Mouse (Mus musculus): ENCODE measurements around the gene Gm10912. TPM values are rescaled to one million over a fixed set of nuclear protein-coding genes. Genes with fewer than 3 reads are reported as not detected.

The Gm10912 gene
- polyA plus RNA-seq, 1 experiment = 0.07 TPM

GRCm38 (mm10) chr2:104114898-104115297, 49.3 kb downstream of the Gm10912 start:
- peaks cover 29% of the 10 kb centered on the region for H3K4me1 ChIP-seq
- H3K27me3 ChIP-seq (replicated peaks) = no peaks in the 10 kb centered on the region
- peaks cover 19% of the 10 kb centered on the region for H3K36me3 ChIP-seq (replicated peaks; ENCODE audit: low read length)
- TF ChIP-seq GATA1 (IDR thresholded peaks at IDR 0.05; ENCODE audit: borderline replicate concordance, low read length) (no peak), FLI1 (IDR thresholded peaks at IDR 0.05; ENCODE audit: low read length) (no peak)
- no peak overlapping the region for H3K4me3 ChIP-seq (replicated peaks)
- H3K9me3 ChIP-seq = no peaks in the 10 kb centered on the region

Other genes starting within 250 kb of the Gm10912 start
- gene Lmo2, start 107.8 kb upstream of the Gm10912 start, polyA plus RNA-seq (2012; ENCODE audit: insufficient read depth, low replicate concordance) = 436 and 585 TPM in 2 replicates
- gene Fbxo3, start 38.1 kb upstream of the Gm10912 start, polyA plus RNA-seq (2012; ENCODE audit: insufficient read depth, low replicate concordance) = 2.7 TPM in 1 of 2 replicates, not detected in the other
- gene 4931422A03Rik, start 37.5 kb upstream of the Gm10912 start, polyA plus RNA-seq (2012; ENCODE audit: insufficient read depth, low replicate concordance) = not detected in 2 replicates
- not detected in 2 replicates for gene Gm10799, start 2.7 kb downstream of the Gm10912 start, polyA plus RNA-seq (2012; ENCODE audit: insufficient read depth, low replicate concordance)
- gene Cd59b, start 4.0 kb downstream of the Gm10912 start, polyA plus RNA-seq (2012; ENCODE audit: insufficient read depth, low replicate concordance) = 0.31 TPM in 1 of 2 replicates, not detected in the other
- gene Cd59a, start 30.0 kb downstream of the Gm10912 start, polyA plus RNA-seq (2012; ENCODE audit: insufficient read depth, low replicate concordance) = 14.2 TPM in 1 of 2 replicates, not detected in the other
- gene A930018P22Rik, start 56.9 kb downstream of the Gm10912 start, polyA plus RNA-seq (2012; ENCODE audit: insufficient read depth, low replicate concordance) = 0.19 TPM in 1 of 2 replicates, not detected in the other